Mouse (Mus musculus) olfactory bulb, adult 2 months (tissue): ENCODE measurements at regions not wholly inside any gene's neighbourhood (a gene's known extent, or its start where the extent isn't known, plus 50 kb on each side); places are given as distances from the start of the nearest gene placed in this dataset.

Experiments used
- H3K27ac ChIP-seq: fragments of 200-500 bp; 2 replicates; pipeline ENCODE4 v1.5.1; 2012; ENCODE audit warnings: low read depth, low read length; ENCODE audit not compliant: insufficient read depth
- H3K4me1 ChIP-seq: fragments of 200-500 bp; 2 replicates; pipeline ENCODE4 v1.6.1; 2012; ENCODE audit warnings: low read length; ENCODE audit not compliant: control insufficient read depth, insufficient read depth
- H3K4me3 ChIP-seq: fragments of 200-500 bp; 2 replicates; pipeline ENCODE4 v1.5.1; 2012; ENCODE audit warnings: mild to moderate bottlenecking, low read depth, low read length, moderate library complexity; ENCODE audit not compliant: insufficient read depth
- CTCF ChIP-seq: fragments of 200-500 bp; IDR thresholded peaks from 2 replicates; pipeline ENCODE4 v1.5.1; 2012; ENCODE audit warnings: low read depth, mild to moderate bottlenecking, low read length, moderate library complexity; ENCODE audit not compliant: insufficient read depth
- POLR2A ChIP-seq: fragments of 200-500 bp; IDR thresholded peaks from 2 replicates; pipeline ENCODE4 v1.6.1; 2012; ENCODE audit warnings: mild to moderate bottlenecking, low read depth, low read length, moderate library complexity; ENCODE audit not compliant: insufficient read depth
- WGBS: fragments of 180-500 bp; shearing (Covaris S2); methylation state at CpG from one replicate; pipeline ENCODE4 v1.1.7; 2018; 5-methylcytosine and 5-hydroxymethylcytosine counted together

- no peak overlapping the region for H3K4me3 ChIP-seq
- WGBS, result 89% methylated on average over 4 of the region's 4 CpGs
- H3K4me1 ChIP-seq, result no peaks in the 10 kb centered on the region
- H3K27ac ChIP-seq, result no peak overlapping the region
- TF ChIP-seq POLR2A (no peak), CTCF (no peak)
Measured at GRCm38 (mm10) chr9:61682316-61682715, 232.0 kb downstream of the Rplp1 start.

GRCm38 (mm10) chr9:61681406-61681805 lies 232.9 kb downstream of the Rplp1 start:
- no peak overlapping the region for H3K4me3 ChIP-seq
- TF ChIP-seq CTCF, result no peak
- no peak for TF ChIP-seq POLR2A
- no peak overlapping the region for H3K27ac ChIP-seq
- WGBS, result 78% methylated on average over 5 of the region's 5 CpGs
- H3K4me1 ChIP-seq, result no peaks in the 10 kb centered on the region

GRCm38 (mm10) chr9:61680911-61681311 lies 233.4 kb downstream of the Rplp1 start:
- no peak overlapping the region for H3K27ac ChIP-seq
- TF ChIP-seq POLR2A (no peak), CTCF (no peak)
- WGBS, result 53% methylated on average over 6 of the region's 6 CpGs
- no peak overlapping the region for H3K4me3 ChIP-seq
- H3K4me1 ChIP-seq, result no peaks in the 10 kb centered on the region

GRCm38 (mm10) chr9:61679686-61680085 lies 234.7 kb downstream of the Rplp1 start:
- WGBS, result 92% methylated on average over 6 of the region's 6 CpGs
- H3K27ac ChIP-seq, result no peak overlapping the region
- H3K4me1 ChIP-seq, result no peaks in the 10 kb centered on the region
- TF ChIP-seq CTCF (no peak), POLR2A (no peak)
- no peak overlapping the region for H3K4me3 ChIP-seq

GRCm38 (mm10) chr9:61677603-61678002 lies 236.7 kb downstream of the Rplp1 start:
- no peaks in the 10 kb centered on the region for H3K4me1 ChIP-seq
- 91% methylated on average over 3 of the region's 3 CpGs for WGBS
- no peak for TF ChIP-seq POLR2A
- no peak for TF ChIP-seq CTCF
- no peak overlapping the region for H3K27ac ChIP-seq
- no peak overlapping the region for H3K4me3 ChIP-seq

GRCm38 (mm10) chr9:61677037-61677436 lies 237.3 kb downstream of the Rplp1 start:
- 80% methylated on average over 11 of the region's 11 CpGs for WGBS
- Histone ChIP-seq H3K27ac (no peak overlapping the region), H3K4me3 (no peak overlapping the region), H3K4me1 (no peaks in the 10 kb centered on the region)
- no peak for TF ChIP-seq CTCF
- no peak for TF ChIP-seq POLR2A

GRCm38 (mm10) chr9:61675366-61675765 lies 239.0 kb downstream of the Rplp1 start:
- WGBS, result 85% methylated on average over 2 of the region's 2 CpGs
- Histone ChIP-seq H3K27ac (no peak overlapping the region), H3K4me3 (no peak overlapping the region), H3K4me1 (no peaks in the 10 kb centered on the region)
- TF ChIP-seq CTCF (no peak), POLR2A (no peak)

GRCm38 (mm10) chr9:61673575-61674203 lies 240.7 kb downstream of the Rplp1 start:
- TF ChIP-seq POLR2A (no peak), CTCF (no peak)
- 78% methylated on average over 16 of the region's 16 CpGs for WGBS

GRCm38 (mm10) chr9:61670986-61671385 lies 243.4 kb downstream of the Rplp1 start:
- no peak overlapping the region for H3K27ac ChIP-seq
- no peak overlapping the region for H3K4me3 ChIP-seq
- 93% methylated on average over 4 of the region's 4 CpGs for WGBS
- peaks cover 3% of the 10 kb centered on the region for H3K4me1 ChIP-seq
- TF ChIP-seq CTCF (no peak), POLR2A (no peak)

More at GRCm38 (mm10) chr9:61673575-61674203, 240.7 kb downstream of the Rplp1 start:
- Histone ChIP-seq H3K27ac (no peak overlapping the region), H3K4me3 (no peak overlapping the region), H3K4me1 (peaks cover 3% of the 10 kb centered on the region)

- H3K27ac ChIP-seq, result no peak overlapping the region
- H3K4me1 ChIP-seq, result peaks cover 3% of the 10 kb centered on the region
- TF ChIP-seq POLR2A (no peak), CTCF (no peak)
- WGBS, result 63% methylated on average over 10 of the region's 10 CpGs
- H3K4me3 ChIP-seq, result no peak overlapping the region
Measured at GRCm38 (mm10) chr9:61669729-61670520, 244.4 kb downstream of the Rplp1 start.
